Mouse (Mus musculus) hindbrain, embryonic 12.5 days (tissue): ENCODE measurements at regions not wholly inside any gene's neighbourhood (a gene's known extent, or its start where the extent isn't known, plus 50 kb on each side); places are given as distances from the start of the nearest gene placed in this dataset.

ENCODE experiments used
- ATAC-seq: fragments of 200-750 bp; cut with Nextera tagmentation; 2 replicates; pipeline ENCODE4 v1.8.0; 2017; ENCODE audit warnings: moderate TSS enrichment; ENCODE audit not compliant: low FRiP score
- H3K27ac ChIP-seq: fragments of 300-500 bp; sonication (generic); 2 replicates; pipeline ENCODE4 v1.5.1; 2016; ENCODE audit warnings: mild to moderate bottlenecking
- H3K27me3 ChIP-seq: fragments of 300-500 bp; sonication (generic); 2 replicates; pipeline ENCODE4 v1.6.1; 2016; ENCODE audit warnings: mild to moderate bottlenecking
- H3K36me3 ChIP-seq: fragments of 300-500 bp; sonication (generic); 2 replicates; pipeline ENCODE4 v1.6.1; 2016; ENCODE audit warnings: mild to moderate bottlenecking
- H3K4me1 ChIP-seq: fragments of 300-500 bp; sonication (generic); 2 replicates; pipeline ENCODE4 v1.6.1; 2016
- H3K4me2 ChIP-seq: fragments of 300-500 bp; sonication (generic); replicated peaks from 2 replicates; pipeline ENCODE4 v1.6.1; 2016; ENCODE audit warnings: mild to moderate bottlenecking
- H3K4me3 ChIP-seq: fragments of 300-500 bp; sonication (generic); 2 replicates; pipeline ENCODE4 v1.5.1; 2016; ENCODE audit warnings: mild to moderate bottlenecking
- H3K9ac ChIP-seq: fragments of 300-500 bp; sonication (generic); 2 replicates; pipeline ENCODE4 v1.6.1; 2016; ENCODE audit warnings: mild to moderate bottlenecking, moderate library complexity
- H3K9me3 ChIP-seq: fragments of 300-500 bp; sonication (generic); replicated peaks from 2 replicates; pipeline ENCODE4 v1.6.1; 2016; ENCODE audit warnings: mild to moderate bottlenecking
- WGBS: fragments of 180-500 bp; shearing (Covaris S2); methylation state at CpG from one replicate; pipeline ENCODE4 v1.1.7; 2016; 5-methylcytosine and 5-hydroxymethylcytosine counted together

DNA sequence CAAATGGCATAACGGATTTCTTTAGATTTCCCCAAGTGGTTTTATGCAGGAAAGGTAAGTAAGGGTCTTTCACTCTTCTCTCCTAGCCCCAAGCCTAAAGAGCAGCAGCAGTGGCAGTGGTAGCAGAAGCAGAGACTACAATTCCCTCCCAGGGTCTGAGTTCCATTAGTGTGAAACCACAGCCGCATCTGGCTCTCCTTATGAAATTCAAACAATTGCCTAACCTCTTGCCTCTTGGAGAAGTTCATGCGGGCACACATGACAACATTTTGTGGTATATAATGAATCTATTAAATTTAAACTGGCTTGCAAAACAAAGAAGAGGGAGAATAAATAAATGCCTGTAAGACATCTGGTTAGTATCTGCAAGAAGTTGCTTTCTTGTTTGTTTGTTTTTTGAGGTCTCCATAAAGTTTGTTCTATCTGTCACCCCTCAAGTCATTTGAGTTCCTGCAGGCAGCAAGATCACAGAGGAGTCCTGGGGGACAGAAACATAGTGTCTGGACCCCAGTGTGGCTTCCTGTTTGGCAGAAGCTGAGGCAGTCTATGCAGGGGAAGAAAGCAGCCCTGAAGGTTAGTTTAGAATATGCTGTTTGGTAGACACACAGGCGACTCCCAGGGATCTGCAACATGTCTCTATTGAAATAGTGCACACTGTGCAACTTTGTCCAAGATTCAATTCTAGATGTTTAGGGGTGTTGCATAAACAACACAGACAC, 578.9 kb downstream of the Kctd12 start:
- WGBS: 70% methylated on average over 4 of the region's 4 CpGs
- H3K36me3 ChIP-seq: no peaks in the 10 kb centered on the region
- no peak for ATAC-seq

DNA sequence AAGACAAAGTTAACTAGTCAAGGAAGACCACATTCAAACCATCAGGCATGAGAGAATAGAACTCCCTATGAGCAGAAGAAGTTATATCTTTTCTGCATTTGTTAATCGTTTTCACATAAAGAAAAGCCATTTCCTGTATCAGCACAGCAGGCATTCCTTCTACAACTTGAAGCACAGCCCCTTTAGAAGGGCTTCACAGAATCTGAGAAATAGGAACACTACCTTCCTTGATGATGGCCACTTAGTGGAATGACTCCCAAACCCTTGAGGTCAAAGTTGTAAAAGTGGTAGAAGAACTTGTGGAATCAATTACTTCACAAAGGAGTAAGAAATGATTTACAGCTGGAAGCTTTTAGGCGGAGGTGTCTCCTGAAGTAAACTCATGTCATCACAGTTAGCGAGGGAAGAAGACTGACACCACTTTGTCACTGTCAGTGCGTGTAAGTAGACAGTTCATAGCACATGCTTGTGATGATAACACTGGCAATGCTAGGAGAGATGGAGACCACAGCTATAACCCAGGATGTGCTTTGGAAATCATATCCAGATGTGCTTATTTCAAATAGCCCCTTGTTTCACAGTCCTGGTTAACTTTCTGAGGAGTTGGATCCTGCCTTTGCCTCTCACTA, 580.3 kb downstream of the Kctd12 start:
- H3K4me2 ChIP-seq: no peak overlapping the region
- no peak for ATAC-seq
- H3K4me3 ChIP-seq: no peak overlapping the region
- 73% methylated on average over 4 of the region's 4 CpGs for WGBS
- no peaks in the 10 kb centered on the region for H3K27me3 ChIP-seq
- H3K4me1 ChIP-seq: no peaks in the 10 kb centered on the region
- H3K9me3 ChIP-seq: no peaks in the 10 kb centered on the region
- H3K36me3 ChIP-seq: no peaks in the 10 kb centered on the region
- no peak overlapping the region for H3K9ac ChIP-seq
- no peak overlapping the region for H3K27ac ChIP-seq

More for the DNA sequence above, 578.9 kb downstream of the Kctd12 start:
- no peak overlapping the region for H3K4me3 ChIP-seq
- H3K9ac ChIP-seq: no peak overlapping the region
- no peak overlapping the region for H3K27ac ChIP-seq
- no peak overlapping the region for H3K4me2 ChIP-seq
- no peaks in the 10 kb centered on the region for H3K4me1 ChIP-seq
- no peaks in the 10 kb centered on the region for H3K27me3 ChIP-seq
- H3K9me3 ChIP-seq: no peaks in the 10 kb centered on the region

GRCm38 (mm10) chr14:102396036-102396734, 586.3 kb downstream of the Kctd12 start:
- Histone ChIP-seq H3K4me3 (no peak overlapping the region), H3K9me3 (no peaks in the 10 kb centered on the region), H3K27me3 (no peaks in the 10 kb centered on the region), H3K4me2 (no peak overlapping the region), H3K27ac (no peak overlapping the region), H3K4me1 (no peaks in the 10 kb centered on the region), H3K9ac (no peak overlapping the region), H3K36me3 (no peaks in the 10 kb centered on the region)
- ATAC-seq: no peak
- WGBS: 85% methylated on average over 7 of the region's 7 CpGs

- H3K27me3 ChIP-seq: no peaks in the 10 kb centered on the region
- no peak overlapping the region for H3K27ac ChIP-seq
- 83% methylated on average over 3 of the region's 3 CpGs for WGBS
- H3K4me3 ChIP-seq: no peak overlapping the region
- ATAC-seq: no peak
- H3K9ac ChIP-seq: no peak overlapping the region
- no peaks in the 10 kb centered on the region for H3K36me3 ChIP-seq
- H3K4me1 ChIP-seq: no peaks in the 10 kb centered on the region
- H3K4me2 ChIP-seq: no peak overlapping the region
- H3K9me3 ChIP-seq: no peaks in the 10 kb centered on the region
These were observed 590.1 kb downstream of the Kctd12 start for GRCm38 (mm10) chr14:102392351-102392750.

GRCm38 (mm10) chr14:102372994-102373567, 609.4 kb downstream of the Kctd12 start:
- Histone ChIP-seq H3K4me3 (no peak overlapping the region), H3K9ac (no peak overlapping the region), H3K4me1 (no peaks in the 10 kb centered on the region), H3K4me2 (no peak overlapping the region), H3K27ac (no peak overlapping the region), H3K27me3 (no peaks in the 10 kb centered on the region), H3K9me3 (no peaks in the 10 kb centered on the region), H3K36me3 (no peaks in the 10 kb centered on the region)
- WGBS: 84% methylated on average over 5 of the region's 5 CpGs
- no peak for ATAC-seq

DNA sequence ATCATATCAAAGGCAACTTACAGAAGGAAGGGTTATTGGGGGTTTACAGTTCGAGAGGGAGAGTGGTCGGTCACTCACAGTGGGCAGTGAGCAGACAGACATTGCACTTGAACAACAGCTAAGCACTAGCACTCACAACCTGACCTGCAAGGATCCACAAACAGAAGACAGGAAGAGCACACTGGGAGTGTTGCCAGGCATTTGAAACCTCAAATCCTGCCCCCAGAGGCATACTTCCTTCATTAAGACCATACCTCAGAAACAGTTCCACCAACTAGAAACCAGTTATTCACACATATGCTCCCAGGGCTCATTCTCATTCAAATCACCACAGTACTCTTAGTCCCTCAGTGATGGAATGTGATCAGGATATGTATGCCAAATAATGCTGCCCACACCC, 620.8 kb downstream of the Kctd12 start:
- Histone ChIP-seq H3K4me1 (no peaks in the 10 kb centered on the region), H3K36me3 (no peaks in the 10 kb centered on the region), H3K9ac (no peak overlapping the region), H3K27ac (no peak overlapping the region), H3K4me2 (no peak overlapping the region), H3K27me3 (no peaks in the 10 kb centered on the region), H3K9me3 (no peaks in the 10 kb centered on the region), H3K4me3 (no peak overlapping the region)
- 64% methylated on average over 2 of the region's 2 CpGs for WGBS
- ATAC-seq: no peak

GRCm38 (mm10) chr14:102329409-102329808, 599.7 kb downstream of the Lmo7 start:
- Histone ChIP-seq H3K36me3 (no peaks in the 10 kb centered on the region), H3K4me2 (no peak overlapping the region), H3K4me1 (no peaks in the 10 kb centered on the region), H3K9ac (no peak overlapping the region), H3K27ac (no peak overlapping the region), H3K27me3 (no peaks in the 10 kb centered on the region), H3K9me3 (no peaks in the 10 kb centered on the region), H3K4me3 (no peak overlapping the region)
- no peak for ATAC-seq

- H3K4me1 ChIP-seq: no peaks in the 10 kb centered on the region
- no peaks in the 10 kb centered on the region for H3K9me3 ChIP-seq
- H3K27ac ChIP-seq: no peak overlapping the region
- ATAC-seq: no peak
- H3K9ac ChIP-seq: no peak overlapping the region
- no peaks in the 10 kb centered on the region for H3K27me3 ChIP-seq
- no peaks in the 10 kb centered on the region for H3K36me3 ChIP-seq
- no peak overlapping the region for H3K4me2 ChIP-seq
- 89% methylated on average over 6 of the region's 6 CpGs for WGBS
- no peak overlapping the region for H3K4me3 ChIP-seq
These were observed 576.6 kb downstream of the Lmo7 start for GRCm38 (mm10) chr14:102306332-102306731.

- no peak overlapping the region for H3K4me2 ChIP-seq
- no peaks in the 10 kb centered on the region for H3K4me1 ChIP-seq
- H3K4me3 ChIP-seq: no peak overlapping the region
- no peaks in the 10 kb centered on the region for H3K9me3 ChIP-seq
- H3K36me3 ChIP-seq: no peaks in the 10 kb centered on the region
- WGBS: 76% methylated on average over 2 of the region's 2 CpGs
- ATAC-seq: no peak
- H3K9ac ChIP-seq: no peak overlapping the region
- no peaks in the 10 kb centered on the region for H3K27me3 ChIP-seq
- no peak overlapping the region for H3K27ac ChIP-seq
These were observed 573.1 kb downstream of the Lmo7 start for GRCm38 (mm10) chr14:102302826-102303225.

GRCm38 (mm10) chr14:102300251-102300650, 570.5 kb downstream of the Lmo7 start:
- Histone ChIP-seq H3K9me3 (no peaks in the 10 kb centered on the region), H3K9ac (no peak overlapping the region), H3K27me3 (no peaks in the 10 kb centered on the region), H3K4me1 (no peaks in the 10 kb centered on the region), H3K4me2 (no peak overlapping the region), H3K36me3 (no peaks in the 10 kb centered on the region), H3K27ac (no peak overlapping the region), H3K4me3 (no peak overlapping the region)
- WGBS: 82% methylated on average over 6 of the region's 6 CpGs
- no peak for ATAC-seq

GRCm38 (mm10) chr14:102291361-102291760, 561.6 kb downstream of the Lmo7 start:
- Histone ChIP-seq H3K9ac (no peak overlapping the region), H3K4me1 (no peaks in the 10 kb centered on the region), H3K36me3 (no peaks in the 10 kb centered on the region), H3K4me3 (no peak overlapping the region), H3K4me2 (no peak overlapping the region), H3K27me3 (no peaks in the 10 kb centered on the region), H3K9me3 (no peaks in the 10 kb centered on the region), H3K27ac (no peak overlapping the region)
- WGBS: 48% methylated on average over 1 of the region's 1 CpGs
- ATAC-seq: no peak

- no peaks in the 10 kb centered on the region for H3K9me3 ChIP-seq
- H3K27me3 ChIP-seq: no peaks in the 10 kb centered on the region
- H3K9ac ChIP-seq: no peak overlapping the region
- H3K36me3 ChIP-seq: no peaks in the 10 kb centered on the region
- ATAC-seq: no peak
- WGBS: 60% methylated on average over 5 of the region's 5 CpGs
- H3K4me2 ChIP-seq: no peak overlapping the region
- H3K27ac ChIP-seq: no peak overlapping the region; the same call in 1 of the 2 replicates
- no peak overlapping the region for H3K4me3 ChIP-seq
- 0 out of 2 replicates have a peak, but pooled peaks cover 2% of the 10 kb centered on the region for H3K4me1 ChIP-seq
These were observed 520.3 kb downstream of the Lmo7 start for GRCm38 (mm10) chr14:102250076-102250475.
